Mouse (Mus musculus): Measurements from ENCODE around the gene Gm49354. TPM values are rescaled to one million over a fixed set of nuclear protein-coding genes. Genes with fewer than 3 reads are reported as not detected.
"Not testable (repeated sequence)": the region's sequence is repeated elsewhere in the genome, so short reads cannot be mapped to it uniquely, and the experiment has no call there.

The Gm49354 gene
- polyA plus RNA-seq, 2 experiments, result 0.35 TPM; not detected in 1

- peak overlapping the region; percentile 10 for H3K9ac ChIP-seq (replicated peaks)
Measured at GRCm38 (mm10) chr13:59798306-59798705, 16.3 kb upstream of the Gm49354 start.

DNA sequence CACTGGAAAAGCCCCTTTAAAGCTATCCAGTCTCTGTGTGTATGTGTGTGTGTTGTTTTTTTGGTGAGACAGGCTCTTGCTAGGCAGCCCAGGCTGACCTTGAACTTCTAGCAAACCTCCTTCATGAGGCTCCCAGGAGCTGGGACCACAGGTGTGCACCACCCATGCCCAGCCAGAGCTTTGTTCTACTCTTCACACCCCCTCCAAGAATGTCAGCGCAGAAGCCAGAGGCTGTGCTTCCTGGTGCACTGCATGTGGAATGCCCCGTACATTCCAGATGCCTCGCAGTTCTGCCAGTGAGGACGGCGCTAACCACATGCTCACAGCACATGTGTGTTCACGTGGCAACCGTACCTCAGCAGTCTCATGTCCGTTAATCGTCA is 14.4 kb upstream of the Gm49354 start:
- peak overlapping the region; percentile 99 for H3K27ac ChIP-seq
- no peak for DNase-seq (ENCODE audit: low read depth in 3 of 3, low spot score in 3 of 3)
- H3K4me3 ChIP-seq (ENCODE audit: insufficient read depth in 1 of 2, low read depth in 2 of 2, low read length in 2 of 2), result peak overlapping the region in 1 of 2 experiments; percentile 37; a peak in 2 of 4 replicates
- peak overlapping the region; percentile 77 for H3K9ac ChIP-seq (replicated peaks)
- H3K9me3 ChIP-seq (ENCODE audit: control insufficient read depth, low read length), result no peaks in the 10 kb centered on the region
- peaks cover 38 to 48% of the 10 kb centered on the region in 2 experiments for H3K4me1 ChIP-seq (replicated peaks; ENCODE audit: control insufficient read depth in 2 of 2, insufficient read depth in 2 of 2, low read length in 1 of 2)
- no peak for ATAC-seq (ENCODE audit: insufficient read depth)
- TF ChIP-seq EP300 (IDR thresholded peaks at IDR 0.05; ENCODE audit: low read depth), result no peak
- TF ChIP-seq CTCF (IDR thresholded peaks at IDR 0.05; ENCODE audit: low read depth), result no peak
- H3K27me3 ChIP-seq (ENCODE audit: control insufficient read depth, insufficient read depth, low read length), result no peaks in the 10 kb centered on the region
- peaks cover 99% of the 10 kb centered on the region for H3K36me3 ChIP-seq (replicated peaks; ENCODE audit: control insufficient read depth, insufficient read depth, low read depth)
- WGBS (ENCODE audit: insufficient replicate concordance), result 87% methylated on average over 9 of the region's 9 CpGs
- peak overlapping the region; percentile 76 for H3K4me2 ChIP-seq (ENCODE audit: low read depth)

More at GRCm38 (mm10) chr13:59798306-59798705, 16.3 kb upstream of the Gm49354 start:
- Histone ChIP-seq H3K36me3 (replicated peaks; ENCODE audit: control insufficient read depth, insufficient read depth, low read depth) (peaks cover 99% of the 10 kb centered on the region), H3K4me3 (ENCODE audit: insufficient read depth in 1 of 2, low read depth in 2 of 2, low read length in 2 of 2) (no peak overlapping the region), H3K4me2 (ENCODE audit: low read depth) (no peak overlapping the region), H3K27me3 (ENCODE audit: control insufficient read depth, insufficient read depth, low read length) (no peaks in the 10 kb centered on the region), H3K9me3 (ENCODE audit: control insufficient read depth, low read length) (no peaks in the 10 kb centered on the region), H3K4me1 (replicated peaks; ENCODE audit: control insufficient read depth in 2 of 2, insufficient read depth in 2 of 2, low read length in 1 of 2) (peaks cover 38 to 48% of the 10 kb centered on the region in 2 experiments), H3K27ac (peak overlapping the region; percentile 30)
- DNase-seq (ENCODE audit: low read depth in 3 of 3, low spot score in 3 of 3) (no peak), ATAC-seq (ENCODE audit: insufficient read depth) (no peak)
- TF ChIP-seq CTCF (IDR thresholded peaks at IDR 0.05; ENCODE audit: low read depth) (no peak), EP300 (IDR thresholded peaks at IDR 0.05; ENCODE audit: low read depth) (no peak)
- 91% methylated on average over 1 of the region's 1 CpGs for WGBS (ENCODE audit: insufficient replicate concordance)

- WGBS (ENCODE audit: insufficient replicate concordance), result 23% methylated on average over 6 of the region's 6 CpGs
- peak overlapping the region; percentile 77 for H3K9ac ChIP-seq (replicated peaks)
- peaks cover 99% of the 10 kb centered on the region for H3K36me3 ChIP-seq (replicated peaks; ENCODE audit: control insufficient read depth, insufficient read depth, low read depth)
- peak; percentile 88 to 92 (median 92) for DNase-seq (ENCODE audit: low read depth in 3 of 3, low spot score in 3 of 3)
- H3K27me3 ChIP-seq (ENCODE audit: control insufficient read depth, insufficient read depth, low read length), result no peaks in the 10 kb centered on the region
- peak; percentile 96 for ATAC-seq (ENCODE audit: insufficient read depth)
- H3K9me3 ChIP-seq (ENCODE audit: control insufficient read depth, low read length), result no peaks in the 10 kb centered on the region
- peaks cover 38 to 48% of the 10 kb centered on the region in 2 experiments for H3K4me1 ChIP-seq (replicated peaks; ENCODE audit: control insufficient read depth in 2 of 2, insufficient read depth in 2 of 2, low read length in 1 of 2)
- TF ChIP-seq EP300 (IDR thresholded peaks at IDR 0.05; ENCODE audit: low read depth), result peak; percentile 95
- peak; percentile 37 for TF ChIP-seq CTCF (IDR thresholded peaks at IDR 0.05; ENCODE audit: low read depth)
- H3K4me2 ChIP-seq (ENCODE audit: low read depth), result peak overlapping the region; percentile 76
- H3K27ac ChIP-seq, result peak overlapping the region; percentile 99
- peak overlapping the region; percentile 15 to 37; a peak in 3 of 4 replicates for H3K4me3 ChIP-seq (ENCODE audit: insufficient read depth in 1 of 2, low read depth in 2 of 2, low read length in 2 of 2)
Measured at GRCm38 (mm10) chr13:59795807-59796465, 13.9 kb upstream of the Gm49354 start.

- 86% methylated on average over 1 of the region's 1 CpGs for WGBS (ENCODE audit: insufficient replicate concordance)
- H3K4me1 ChIP-seq (replicated peaks; ENCODE audit: control insufficient read depth in 2 of 2, insufficient read depth in 2 of 2, low read length in 1 of 2), result peaks cover 38 to 48% of the 10 kb centered on the region in 2 experiments
- DNase-seq (ENCODE audit: low read depth in 3 of 3, low spot score in 3 of 3) (no peak), ATAC-seq (ENCODE audit: insufficient read depth) (no peak)
- H3K9ac ChIP-seq (replicated peaks), result no peak overlapping the region
- peaks cover 99% of the 10 kb centered on the region for H3K36me3 ChIP-seq (replicated peaks; ENCODE audit: control insufficient read depth, insufficient read depth, low read depth)
- H3K27me3 ChIP-seq (ENCODE audit: control insufficient read depth, insufficient read depth, low read length), result no peaks in the 10 kb centered on the region
- TF ChIP-seq EP300 (IDR thresholded peaks at IDR 0.05; ENCODE audit: low read depth), result no peak
- no peaks in the 10 kb centered on the region for H3K9me3 ChIP-seq (ENCODE audit: control insufficient read depth, low read length)
- peak overlapping the region; percentile 99 for H3K27ac ChIP-seq
- H3K4me3 ChIP-seq (ENCODE audit: insufficient read depth in 1 of 2, low read depth in 2 of 2, low read length in 2 of 2), result no peak overlapping the region
- H3K4me2 ChIP-seq (ENCODE audit: low read depth), result no peak overlapping the region
Measured at GRCm38 (mm10) chr13:59794786-59795185, 12.7 kb upstream of the Gm49354 start.

GRCm38 (mm10) chr13:59779744-59780264 is 2.2 kb downstream of the Gm49354 start:
- not testable (repeated sequence) for DNase-seq (ENCODE audit: low read depth in 3 of 3, low spot score in 3 of 3); H3K4me1 ChIP-seq (replicated peaks; ENCODE audit: control insufficient read depth in 2 of 2, insufficient read depth in 2 of 2, low read length in 1 of 2); H3K9me3 ChIP-seq (ENCODE audit: control insufficient read depth, low read length); ATAC-seq (ENCODE audit: insufficient read depth); H3K4me2 ChIP-seq (ENCODE audit: low read depth); H3K27ac ChIP-seq; H3K9ac ChIP-seq (replicated peaks); H3K4me3 ChIP-seq (ENCODE audit: insufficient read depth in 1 of 2, low read depth in 2 of 2, low read length in 2 of 2); H3K27me3 ChIP-seq (ENCODE audit: control insufficient read depth, insufficient read depth, low read length)
- TF ChIP-seq CTCF (IDR thresholded peaks at IDR 0.05; ENCODE audit: low read depth), result peak; percentile 46; the same call in 1 of the 2 replicates
- 97% methylated on average over 1 of the region's 1 CpGs for WGBS (ENCODE audit: insufficient replicate concordance)
- H3K36me3 ChIP-seq (replicated peaks; ENCODE audit: control insufficient read depth, insufficient read depth, low read depth), result peaks cover 99% of the 10 kb centered on the region
